9 mouse cellular contexts compared by ENCODE assay signal in genomic region chr17:23806867-23807266, GRCm38 (mm10). TPM values are rescaled to one million over a fixed set of nuclear protein-coding genes. Genes with fewer than 3 reads are reported as not detected.
A peak's percentile ranks its signal among the peaks of the same experiment; 100 is the strongest.
DNase-seq lines count a peak whose midpoint lies in the region; ATAC-seq and TF ChIP-seq lines count a peak whose summit lies in the region.
"Had no signal": no experiment of that assay in that cellular context is flagged by ENCODE, and none has a peak within 500 bp of the region (broad histone marks: within the 10 kb centered on the region; RNA-seq: fewer than 3 reads in every experiment).

No protein-coding gene starts in this region.

- peak overlapping the region; percentile 27 for H3K4me2 ChIP-seq in embryonic facial prominence, embryonic 12.5 days (replicated peaks)

- peaks cover 28% of the 10 kb centered on the region for H3K9me3 ChIP-seq in E14TG2a.4 (ENCODE audit: low read length)
- H3K9me3 ChIP-seq in embryonic facial prominence, embryonic 12.5 days = no peaks in the 10 kb centered on the region

- intact Hi-C loops in left cerebral cortex, postnatal 36 days (cut with DNase I) = no loop called here

- DNase-seq in frontal cortex, postnatal 14 days (ENCODE audit: low spot score in 2 of 2) = no peak
- DNase-seq in kidney, adult 11 months = peak; percentile 51
- peak; percentile 39 for DNase-seq in lung, postnatal 10 days
- DNase-seq in left cerebral cortex, postnatal 36 days (ENCODE audit: low spot score in 2 of 2) = no peak

- 63% methylated on average over 25 of the region's 25 CpGs for WGBS in embryonic facial prominence, embryonic 12.5 days

- H3K4me1 ChIP-seq in E14TG2a.4 (replicated peaks; ENCODE audit: low read depth, low read length) = peaks cover 39% of the 10 kb centered on the region
- H3K4me1 ChIP-seq in embryonic facial prominence, embryonic 12.5 days = peaks cover 23% of the 10 kb centered on the region

- no peak for TF ChIP-seq CTCF in E14TG2a.4 (conservative IDR thresholded peaks at IDR 0.05; ENCODE audit: low read length)

- no peak overlapping the region; the same call in 1 of the 2 replicates for H3K9ac ChIP-seq in embryonic facial prominence, embryonic 12.5 days

- H3K4me3 ChIP-seq in E14TG2a.4 (replicated peaks; ENCODE audit: low read length) = peak overlapping the region; percentile 98
- H3K4me3 ChIP-seq in embryonic facial prominence, embryonic 12.5 days = no peak overlapping the region

- H3K36me3 ChIP-seq in E14TG2a.4 (ENCODE audit: insufficient read depth, low read length) = peaks cover 65% of the 10 kb centered on the region
- peaks cover 51% of the 10 kb centered on the region for H3K36me3 ChIP-seq in embryonic facial prominence, embryonic 12.5 days

- ATAC-seq in frontal cortex, adult (ENCODE audit: low TSS enrichment) = 0 out of 2 replicates have a peak, but pooled peaks have one; percentile 12
- no peak for ATAC-seq in embryonic facial prominence, embryonic 12.5 days (ENCODE audit: insufficient number of reproducible peaks, insufficient read depth, low FRiP score, low TSS enrichment)
- ATAC-seq in activated CD4-positive, CD25-positive, alpha-beta regulatory T cell, adult 4 months = no peak

- H3K27ac ChIP-seq in embryonic facial prominence, embryonic 12.5 days = peak overlapping the region; percentile 42; the same call in 1 of the 2 replicates

- no peaks in the 10 kb centered on the region for H3K27me3 ChIP-seq in E14TG2a.4 (ENCODE audit: insufficient read depth, low read length)
- no peaks in the 10 kb centered on the region for H3K27me3 ChIP-seq in embryonic facial prominence, embryonic 12.5 days

RNA-seq across cellular contexts. Expression of gene Srrm2, which starts 16.5 kb away (rescaled TPM):
- polyA plus RNA-seq in embryonic facial prominence, embryonic 12.5 days (2016; fragmentation: Nextera tagmentation; extraction: Ambion mirVana) = 657 and 663 TPM in 2 replicates
- total RNA-seq in left cerebral cortex, postnatal 36 days (2021) = 100 to 1,000 TPM; 420 to 743 TPM
- 100 to 1,000 TPM; 234 to 326 TPM for polyA plus RNA-seq in activated CD4-positive, CD25-positive, alpha-beta regulatory T cell, adult 4 months (2017; shearing (Covaris generic))

RNA-seq across cellular contexts. Expression of gene Flywch2, which starts 21.0 kb away (rescaled TPM):
- 57.7 and 58.5 TPM in 2 replicates for polyA plus RNA-seq in embryonic facial prominence, embryonic 12.5 days (2016; fragmentation: Nextera tagmentation; extraction: Ambion mirVana)
- total RNA-seq in left cerebral cortex, postnatal 36 days (2021) = 10 to 100 TPM; 11.4 to 16.2 TPM
- polyA plus RNA-seq in activated CD4-positive, CD25-positive, alpha-beta regulatory T cell, adult 4 months (2017; shearing (Covaris generic)) = 1 to 10 TPM; 2.2 to 3.2 TPM

RNA-seq across cellular contexts. Expression of gene Elob, which starts 22.1 kb away (rescaled TPM):
- 1,164 and 1,169 TPM in 2 replicates for polyA plus RNA-seq in embryonic facial prominence, embryonic 12.5 days (2016; fragmentation: Nextera tagmentation; extraction: Ambion mirVana)
- total RNA-seq in left cerebral cortex, postnatal 36 days (2021) = 100 to 1,000 TPM; 330 to 406 TPM
- polyA plus RNA-seq in activated CD4-positive, CD25-positive, alpha-beta regulatory T cell, adult 4 months (2017; shearing (Covaris generic)) = 100 to 1,000 TPM; 686 to 746 TPM

RNA-seq across cellular contexts. Expression of gene Prss33, which starts 29.0 kb away (rescaled TPM):
- polyA plus RNA-seq in embryonic facial prominence, embryonic 12.5 days (2016; fragmentation: Nextera tagmentation; extraction: Ambion mirVana) = 0.46 and 0.59 TPM in 2 replicates
- total RNA-seq in left cerebral cortex, postnatal 36 days (2021) = not detected
- polyA plus RNA-seq in activated CD4-positive, CD25-positive, alpha-beta regulatory T cell, adult 4 months (2017; shearing (Covaris generic)) = 1 to 10 TPM; 1.1 to 2.4 TPM
- total RNA-seq: left cerebral cortex, adult 18-20 months had no signal

RNA-seq across cellular contexts. Expression of gene Flywch1, which starts 35.5 kb away (rescaled TPM):
- 122 and 125 TPM in 2 replicates for polyA plus RNA-seq in embryonic facial prominence, embryonic 12.5 days (2016; fragmentation: Nextera tagmentation; extraction: Ambion mirVana)
- total RNA-seq in left cerebral cortex, postnatal 36 days (2021) = 100 to 1,000 TPM; 354 to 411 TPM
- polyA plus RNA-seq in activated CD4-positive, CD25-positive, alpha-beta regulatory T cell, adult 4 months (2017; shearing (Covaris generic)) = 10 to 100 TPM; 13.2 to 13.3 TPM

Comparison
In these comparisons a context has a peak if more than half of its experiments do, and no peak if none do; other contexts are left out.
1. DNase-seq: peak in kidney, adult 11 months (single experiment) and lung, postnatal 10 days (single experiment); none in frontal cortex, postnatal 14 days (0 of 2) and left cerebral cortex, postnatal 36 days (0 of 2).
2. RNA of gene Flywch2, which starts 21.0 kb away (polyA plus RNA-seq): 57.7 to 58.5 TPM in embryonic facial prominence, embryonic 12.5 days; 2.2 to 3.2 TPM in activated CD4-positive, CD25-positive, alpha-beta regulatory T cell, adult 4 months; every median in the first group is over 10 times any median in the second.